ENCODE assay signal across 10 mouse cellular contexts in the genomic region with DNA sequence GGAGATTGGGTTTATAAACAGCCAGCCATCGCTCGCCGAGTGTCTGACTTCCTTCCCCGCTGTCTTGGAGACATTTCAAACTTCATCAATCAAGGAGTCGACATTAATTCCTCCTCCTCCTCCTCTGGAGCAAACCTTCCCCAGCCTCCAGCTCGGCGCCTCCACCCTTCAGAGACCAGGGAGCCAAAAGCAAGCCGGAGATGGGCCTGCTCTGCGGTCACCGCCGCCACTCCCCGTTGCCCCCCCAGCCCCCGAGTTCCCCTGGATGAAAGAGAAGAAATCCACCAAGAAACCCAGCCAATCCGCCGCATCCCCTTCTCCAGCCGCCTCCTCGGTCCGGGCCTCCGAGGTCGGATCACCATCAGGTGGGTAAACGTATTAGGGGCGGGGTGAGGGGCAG. TPM values are rescaled to one million over a fixed set of nuclear protein-coding genes. Genes with fewer than 3 reads are reported as not detected.
DNase-seq lines count a peak whose midpoint lies in the region; ATAC-seq and TF ChIP-seq lines count a peak whose summit lies in the region.
"Had no signal": no experiment of that assay in that cellular context is flagged by ENCODE, and none has a peak within 500 bp of the region (broad histone marks: within the 10 kb centered on the region; RNA-seq: fewer than 3 reads in every experiment).

No protein-coding gene starts in this region.

- no peaks in the 10 kb centered on the region for H3K36me3 ChIP-seq in spleen, adult 2 months (ENCODE audit: control insufficient read depth, insufficient read depth, low read length)
- peaks cover 8% of the 10 kb centered on the region; the same call in 1 of the 2 replicates for H3K36me3 ChIP-seq in intestine, embryonic 14.5 days (ENCODE audit: control insufficient read depth, insufficient read depth, low read length)
- no peaks in the 10 kb centered on the region for H3K36me3 ChIP-seq in liver, embryonic 13.5 days

- DNase-seq in spleen, adult 2 months (ENCODE audit: low read depth in 1 of 2, low spot score in 2 of 2): no peak
- no peak for DNase-seq in spleen, postnatal 10 days (ENCODE audit: low spot score in 2 of 2)
- DNase-seq in intestine, embryonic 14.5 days (ENCODE audit: low spot score): peak; percentile 86
- no peak for DNase-seq in liver, embryonic 13.5 days
- DNase-seq in ovary, postnatal 10 days (ENCODE audit: low spot score): no peak
- no peak for DNase-seq in thymus, postnatal 36 days
- DNase-seq in c-Kit-positive CD71-positive TER-119-positive erythroid progenitor cells, embryonic 14.5 days (ENCODE audit: low spot score): no peak

- no peak for TF ChIP-seq CTCF in spleen, adult 2 months (IDR thresholded peaks at IDR 0.05; ENCODE audit: extremely low read depth, insufficient read depth, insufficient read length, insufficient replicate concordance)

- WGBS in spleen, adult 2 months: 6% methylated on average over 22 of the region's 22 CpGs
- WGBS in intestine, embryonic 14.5 days: 6% methylated on average over 22 of the region's 22 CpGs
- 2% methylated on average over 22 of the region's 22 CpGs for WGBS in liver, embryonic 13.5 days (ENCODE audit: insufficient replicate concordance)

- H3K4me3 ChIP-seq in spleen, adult 2 months (ENCODE audit: extremely low read depth, insufficient read depth, insufficient read length): peak overlapping the region; percentile 23
- H3K4me3 ChIP-seq in intestine, embryonic 14.5 days (ENCODE audit: low read depth, low read length): peak overlapping the region; percentile 50
- H3K4me3 ChIP-seq in liver, embryonic 13.5 days (replicated peaks): peak overlapping the region; percentile 50

- no peak for TF ChIP-seq POLR2A in spleen, adult 2 months (IDR thresholded peaks at IDR 0.05; ENCODE audit: low read depth, low read length)

- H3K4me2 ChIP-seq in intestine, embryonic 14.5 days (ENCODE audit: low read length): peak overlapping the region; percentile 83
- H3K4me2 ChIP-seq in liver, embryonic 13.5 days: peak overlapping the region; percentile 42; the same call in 1 of the 2 replicates

- peak overlapping the region; percentile 15; the same call in 1 of the 2 replicates for H3K27ac ChIP-seq in spleen, adult 2 months (ENCODE audit: insufficient read depth, low read length)
- H3K27ac ChIP-seq in intestine, embryonic 14.5 days (ENCODE audit: low read depth): peak overlapping the region; percentile 99
- H3K27ac ChIP-seq in liver, embryonic 13.5 days: peak overlapping the region; percentile 61

- H3K9me3 ChIP-seq in intestine, embryonic 14.5 days (ENCODE audit: control insufficient read depth, low read length): no peaks in the 10 kb centered on the region
- H3K9me3 ChIP-seq in liver, embryonic 13.5 days (replicated peaks): no peaks in the 10 kb centered on the region

- H3K4me1 ChIP-seq in spleen, adult 2 months (ENCODE audit: control insufficient read depth, insufficient read depth, insufficient read length): peaks cover 5% of the 10 kb centered on the region
- H3K4me1 ChIP-seq in intestine, embryonic 14.5 days (replicated peaks; ENCODE audit: control insufficient read depth, insufficient read depth, low read length): peaks cover 44% of the 10 kb centered on the region
- no peaks in the 10 kb centered on the region for H3K4me1 ChIP-seq in liver, embryonic 13.5 days (replicated peaks)

- ATAC-seq in intestine, embryonic 14.5 days (replicated peaks; ENCODE audit: low FRiP score, low TSS enrichment, low read depth): peak; percentile 57
- no peak for ATAC-seq in liver, embryonic 13.5 days (ENCODE audit: low read depth)
- no peak for ATAC-seq in monocyte, adult 5-6 weeks (replicated peaks; ENCODE audit: insufficient number of reproducible peaks, low FRiP score, low TSS enrichment, poor library complexity, severe bottlenecking)

- H3K27me3 ChIP-seq in spleen, adult 2 months (ENCODE audit: control insufficient read depth, insufficient read depth, low read length): peaks cover 24% of the 10 kb centered on the region
- no peaks in the 10 kb centered on the region for H3K27me3 ChIP-seq in intestine, embryonic 14.5 days (replicated peaks; ENCODE audit: control insufficient read depth, insufficient read depth, low read length)
- H3K27me3 ChIP-seq in liver, embryonic 13.5 days: peaks cover 94% of the 10 kb centered on the region

- H3K9ac ChIP-seq in intestine, embryonic 14.5 days (ENCODE audit: low read length): peak overlapping the region; percentile 87
- H3K9ac ChIP-seq in liver, embryonic 13.5 days: peak overlapping the region; percentile 56; the same call in 1 of the 2 replicates

RNA-seq across cellular contexts. Expression of a gene that starts 1.5 kb away (rescaled TPM):
- 1.9 and 2.4 TPM in 2 replicates for polyA plus RNA-seq in spleen, adult 2 months (2012; rRNA removed)
- polyA plus RNA-seq in intestine, embryonic 14.5 days (2014; fragmentation: Nextera tagmentation; extraction: Ambion mirVana): 22.9 and 27.9 TPM in 2 replicates
- polyA plus RNA-seq in liver, embryonic 13.5 days (2015; fragmentation: Nextera tagmentation; extraction: Ambion mirVana): 1.2 and 1.7 TPM in 2 replicates
- not detected in 3 replicates for total RNA-seq in monocyte, adult 5-6 weeks (2017)
- total RNA-seq: MEL had no signal

RNA-seq across cellular contexts. Expression of a gene that starts 13.7 kb away (rescaled TPM):
- not detected in 2 replicates for polyA plus RNA-seq in spleen, adult 2 months (2012; rRNA removed)
- 0.36 and 0.42 TPM in 2 replicates for polyA plus RNA-seq in intestine, embryonic 14.5 days (2014; fragmentation: Nextera tagmentation; extraction: Ambion mirVana)
- 0.05 and 0.08 TPM in 2 replicates for polyA plus RNA-seq in liver, embryonic 13.5 days (2015; fragmentation: Nextera tagmentation; extraction: Ambion mirVana)
- not detected in 3 replicates for total RNA-seq in monocyte, adult 5-6 weeks (2017)
- total RNA-seq: hematopoietic stem cell, adult 5-6 weeks; MEL had no signal

RNA-seq across cellular contexts. Expression of a gene that starts 28.7 kb away (rescaled TPM):
- 2.0 and 2.6 TPM in 2 replicates for polyA plus RNA-seq in spleen, adult 2 months (2012; rRNA removed)
- 3.7 and 4.9 TPM in 2 replicates for polyA plus RNA-seq in intestine, embryonic 14.5 days (2014; fragmentation: Nextera tagmentation; extraction: Ambion mirVana)
- polyA plus RNA-seq in liver, embryonic 13.5 days (2015; fragmentation: Nextera tagmentation; extraction: Ambion mirVana): 0.08 and 0.13 TPM in 2 replicates
- 1.4 to 2.1 TPM (median 1.8 TPM) in 3 replicates for total RNA-seq in monocyte, adult 5-6 weeks (2017)
- total RNA-seq: MEL had no signal

RNA-seq across cellular contexts. Expression of a gene that starts 33.8 kb away (rescaled TPM):
- polyA plus RNA-seq in spleen, adult 2 months (2012; rRNA removed): 2.6 and 3.3 TPM in 2 replicates
- 3.5 and 3.8 TPM in 2 replicates for polyA plus RNA-seq in intestine, embryonic 14.5 days (2014; fragmentation: Nextera tagmentation; extraction: Ambion mirVana)
- 0.16 and 0.20 TPM in 2 replicates for polyA plus RNA-seq in liver, embryonic 13.5 days (2015; fragmentation: Nextera tagmentation; extraction: Ambion mirVana)
- total RNA-seq in monocyte, adult 5-6 weeks (2017): 4.7 to 6.6 TPM (median 5.2 TPM) in 3 replicates
- total RNA-seq: MEL had no signal

RNA-seq across cellular contexts. Expression of a gene that starts 48.7 kb away (rescaled TPM):
- 0.37 and 0.40 TPM in 2 replicates for polyA plus RNA-seq in spleen, adult 2 months (2012; rRNA removed)
- polyA plus RNA-seq in intestine, embryonic 14.5 days (2014; fragmentation: Nextera tagmentation; extraction: Ambion mirVana): 49.6 and 51.6 TPM in 2 replicates
- polyA plus RNA-seq in liver, embryonic 13.5 days (2015; fragmentation: Nextera tagmentation; extraction: Ambion mirVana): 0.44 and 0.58 TPM in 2 replicates
- total RNA-seq in monocyte, adult 5-6 weeks (2017): not detected in 3 replicates
- total RNA-seq: MEL had no signal

Comparison
In these comparisons a context has a peak if more than half of its experiments do, and no peak if none do; other contexts are left out.
1. H3K27ac ChIP-seq: peak in every context shown above with its lines; median percentile 99 in intestine, embryonic 14.5 days; 61 in liver, embryonic 13.5 days; 15 in spleen, adult 2 months.